8 mouse cellular contexts compared by ENCODE assay signal in the genomic region with DNA sequence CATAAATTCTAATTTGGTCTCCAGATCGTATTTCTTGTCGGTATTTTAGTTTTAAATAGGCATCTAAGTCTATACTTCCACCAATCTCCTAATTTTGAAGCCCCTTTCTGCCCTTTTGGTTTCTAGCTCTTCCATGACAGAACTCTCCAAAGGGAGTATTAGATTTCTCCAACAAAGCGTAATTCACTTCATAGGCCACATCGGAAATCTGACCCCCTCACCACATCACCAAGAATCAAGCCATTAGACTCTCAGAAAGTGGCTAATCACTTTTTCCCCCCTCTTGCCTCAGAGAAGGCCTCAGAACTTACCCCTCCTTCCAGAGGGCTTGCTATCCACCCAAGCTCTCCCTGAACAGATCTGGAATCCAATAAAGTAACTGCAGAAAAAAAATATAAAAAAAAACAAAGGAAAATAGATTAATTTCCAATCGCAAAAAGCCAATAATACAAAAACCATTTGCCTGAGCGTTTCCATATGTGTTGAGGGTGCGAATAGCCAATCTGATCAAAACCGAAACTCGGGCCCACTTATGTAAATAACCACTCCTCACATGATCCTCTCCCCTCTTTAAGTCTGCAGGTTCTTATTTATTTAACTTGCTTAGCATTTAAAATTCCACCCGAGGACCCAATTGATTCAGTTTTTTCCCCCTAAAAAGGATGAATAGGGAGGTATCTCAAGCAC. TPM values are rescaled to one million over a fixed set of nuclear protein-coding genes. Genes with fewer than 3 reads are reported as not detected.
DNase-seq lines count a peak whose midpoint lies in the region; ATAC-seq and TF ChIP-seq lines count a peak whose summit lies in the region.
"Had no signal": no experiment of that assay in that cellular context is flagged by ENCODE, and none has a peak within 500 bp of the region (broad histone marks: within the 10 kb centered on the region; RNA-seq: fewer than 3 reads in every experiment).

No protein-coding gene starts in this region.

- no peak for TF ChIP-seq EP300 in stomach, postnatal 0 days (optimal IDR thresholded peaks at IDR 0.05)

- H3K9me3 ChIP-seq in lung, embryonic 15.5 days = no peaks in the 10 kb centered on the region
- H3K9me3 ChIP-seq in forebrain, embryonic 13.5 days (replicated peaks) = no peaks in the 10 kb centered on the region
- H3K9me3 ChIP-seq in limb, embryonic 12.5 days = no peaks in the 10 kb centered on the region
- H3K9me3 ChIP-seq in stomach, postnatal 0 days (ENCODE audit: control insufficient read depth, low read length) = no peaks in the 10 kb centered on the region

- DNase-seq in lung, postnatal 36 days = no peak
- DNase-seq in stomach, postnatal 0 days (ENCODE audit: low spot score) = no peak
- DNase-seq in frontal cortex, postnatal 25 days (ENCODE audit: low spot score in 2 of 2) = no peak
- no peak for DNase-seq in gastrocnemius, postnatal 25 days
- DNase-seq: gastrocnemius, postnatal 14 days had no signal

- TF ChIP-seq CTCF in stomach, postnatal 0 days (IDR thresholded peaks at IDR 0.05; ENCODE audit: low read depth) = no peak

- H3K4me1 ChIP-seq in lung, embryonic 15.5 days = peaks cover 31% of the 10 kb centered on the region
- H3K4me1 ChIP-seq in forebrain, embryonic 13.5 days = peaks cover 62% of the 10 kb centered on the region
- H3K4me1 ChIP-seq in limb, embryonic 12.5 days (replicated peaks) = peaks cover 59% of the 10 kb centered on the region
- H3K4me1 ChIP-seq in stomach, postnatal 0 days (replicated peaks; ENCODE audit: control insufficient read depth, insufficient read depth) = 0 out of 2 replicates have a peak, but pooled peaks cover 3% of the 10 kb centered on the region

- H3K27me3 ChIP-seq in lung, embryonic 15.5 days = peaks cover 2% of the 10 kb centered on the region; the same call in 1 of the 2 replicates
- no peaks in the 10 kb centered on the region for H3K27me3 ChIP-seq in forebrain, embryonic 13.5 days
- no peaks in the 10 kb centered on the region for H3K27me3 ChIP-seq in limb, embryonic 12.5 days
- H3K27me3 ChIP-seq in stomach, postnatal 0 days (ENCODE audit: control insufficient read depth, insufficient read depth, low read length) = no peaks in the 10 kb centered on the region

- no peak overlapping the region for H3K27ac ChIP-seq in lung, embryonic 15.5 days
- peak overlapping the region; percentile 95 for H3K27ac ChIP-seq in forebrain, embryonic 13.5 days
- H3K27ac ChIP-seq in limb, embryonic 12.5 days = 0 out of 2 replicates have a peak overlapping the region, but pooled peaks have one; percentile 74
- H3K27ac ChIP-seq in stomach, postnatal 0 days (replicated peaks) = no peak overlapping the region

- H3K36me3 ChIP-seq in lung, embryonic 15.5 days = 0 out of 2 replicates have a peak, but pooled peaks cover 6% of the 10 kb centered on the region
- peaks cover 20% of the 10 kb centered on the region for H3K36me3 ChIP-seq in forebrain, embryonic 13.5 days (ENCODE audit: poor library complexity, severe bottlenecking)
- H3K36me3 ChIP-seq in limb, embryonic 12.5 days = peaks cover 38% of the 10 kb centered on the region
- H3K36me3 ChIP-seq in stomach, postnatal 0 days (ENCODE audit: control insufficient read depth, insufficient read depth, low read length) = no peaks in the 10 kb centered on the region

- WGBS in lung, embryonic 15.5 days = 50% methylated on average over 10 of the region's 10 CpGs
- 16% methylated on average over 10 of the region's 10 CpGs for WGBS in forebrain, embryonic 13.5 days
- WGBS in limb, embryonic 12.5 days = 31% methylated on average over 10 of the region's 10 CpGs
- 64% methylated on average over 10 of the region's 10 CpGs for WGBS in stomach, postnatal 0 days

- peak overlapping the region; percentile 67 for H3K4me3 ChIP-seq in lung, embryonic 15.5 days
- H3K4me3 ChIP-seq in forebrain, embryonic 13.5 days = peak overlapping the region; percentile 87
- peak overlapping the region; percentile 62 for H3K4me3 ChIP-seq in limb, embryonic 12.5 days (replicated peaks)
- no peak overlapping the region for H3K4me3 ChIP-seq in stomach, postnatal 0 days (ENCODE audit: low read depth, low read length)

- no peak overlapping the region for H3K9ac ChIP-seq in lung, embryonic 15.5 days
- peak overlapping the region; percentile 90 for H3K9ac ChIP-seq in forebrain, embryonic 13.5 days
- peak overlapping the region; percentile 72 for H3K9ac ChIP-seq in limb, embryonic 12.5 days (replicated peaks)
- H3K9ac ChIP-seq in stomach, postnatal 0 days (ENCODE audit: low read length) = no peak overlapping the region

- ATAC-seq in lung, embryonic 15.5 days (ENCODE audit: borderline replicate concordance, extremely low read depth, low FRiP score, low TSS enrichment) = no peak
- ATAC-seq in forebrain, embryonic 13.5 days = no peak
- no peak for ATAC-seq in limb, embryonic 12.5 days (ENCODE audit: insufficient number of reproducible peaks, insufficient read depth, low FRiP score, low TSS enrichment, low read depth)
- no peak for ATAC-seq in stomach, postnatal 0 days (ENCODE audit: low FRiP score, low TSS enrichment)

- H3K4me2 ChIP-seq in lung, embryonic 15.5 days = peak overlapping the region; percentile 91
- peak overlapping the region; percentile 95 for H3K4me2 ChIP-seq in forebrain, embryonic 13.5 days
- peak overlapping the region; percentile 81 for H3K4me2 ChIP-seq in limb, embryonic 12.5 days
- H3K4me2 ChIP-seq in stomach, postnatal 0 days (replicated peaks; ENCODE audit: low read depth) = peak overlapping the region; percentile 91

RNA-seq across cellular contexts. Expression of a gene that starts 3.4 kb away (rescaled TPM):
- polyA plus RNA-seq in lung, embryonic 15.5 days (2015; fragmentation: Nextera tagmentation; extraction: Ambion mirVana) = 14.2 and 16.9 TPM in 2 replicates
- 80.7 and 83.6 TPM in 2 replicates for polyA plus RNA-seq in forebrain, embryonic 13.5 days (2015; fragmentation: Nextera tagmentation; extraction: Ambion mirVana)
- 57.7 and 58.5 TPM in 2 replicates for polyA plus RNA-seq in limb, embryonic 12.5 days (2016; fragmentation: Nextera tagmentation; extraction: Ambion mirVana)
- 3.8 and 5.4 TPM in 2 replicates for polyA plus RNA-seq in stomach, postnatal 0 days (2015; fragmentation: Nextera tagmentation; extraction: Ambion mirVana)
- total RNA-seq in gastrocnemius, postnatal 25 days (2021) = 1 to 10 TPM; 1.7 to 2.1 TPM

Comparison
In these comparisons a context has a peak if more than half of its experiments do, and no peak if none do; other contexts are left out.
1. H3K27ac ChIP-seq: peak in forebrain, embryonic 13.5 days (single experiment) and limb, embryonic 12.5 days (single experiment); none in lung, embryonic 15.5 days (single experiment) and stomach, postnatal 0 days (single experiment).
2. H3K9ac ChIP-seq: peak in forebrain, embryonic 13.5 days (single experiment) and limb, embryonic 12.5 days (single experiment); none in lung, embryonic 15.5 days (single experiment) and stomach, postnatal 0 days (single experiment).
3. Peak in every context shown above with its lines, with median percentiles within 50 percentile points of each other: H3K4me2 ChIP-seq.